Mouse (Mus musculus): ENCODE results near the gene Mpst. TPM values are rescaled to one million over a fixed set of nuclear protein-coding genes. Genes with fewer than 3 reads are reported as not detected.

Mpst gene
- polyA plus RNA-seq, 1 experiment from 2014 or later: 2.1 TPM

GRCm38 (mm10) chr15:78383450-78384219 lies 22.6 kb upstream of the Mpst start:
- no peaks in the 10 kb centered on the region for H3K4me1 ChIP-seq
- DNase-seq (ENCODE audit: low spot score): no peak
- H3K36me3 ChIP-seq: no peaks in the 10 kb centered on the region
- H3K27ac ChIP-seq: no peak overlapping the region
- no peaks in the 10 kb centered on the region for H3K9me3 ChIP-seq (replicated peaks)
- WGBS: 90% methylated on average over 11 of the region's 11 CpGs
- no peak overlapping the region for H3K4me3 ChIP-seq
- H3K27me3 ChIP-seq (ENCODE audit: low read depth, poor library complexity, severe bottlenecking): no peaks in the 10 kb centered on the region

- Histone ChIP-seq H3K4me3 (no peak overlapping the region), H3K4me1 (no peaks in the 10 kb centered on the region), H3K27me3 (ENCODE audit: low read depth, poor library complexity, severe bottlenecking) (no peaks in the 10 kb centered on the region), H3K27ac (no peak overlapping the region), H3K9me3 (replicated peaks) (no peaks in the 10 kb centered on the region), H3K36me3 (no peaks in the 10 kb centered on the region)
- no peak for DNase-seq (ENCODE audit: low spot score)
- WGBS: 76% methylated on average over 7 of the region's 7 CpGs
Measured at GRCm38 (mm10) chr15:78384220-78385116, 21.7 kb upstream of the Mpst start.

- DNase-seq (ENCODE audit: low spot score): no peak
- Histone ChIP-seq H3K4me1 (no peaks in the 10 kb centered on the region), H3K36me3 (no peaks in the 10 kb centered on the region), H3K9me3 (replicated peaks) (no peaks in the 10 kb centered on the region), H3K27me3 (ENCODE audit: low read depth, poor library complexity, severe bottlenecking) (no peaks in the 10 kb centered on the region), H3K4me3 (no peak overlapping the region), H3K27ac (no peak overlapping the region)
- 96% methylated on average over 1 of the region's 1 CpGs for WGBS
Measured at GRCm38 (mm10) chr15:78385564-78385963, 20.7 kb upstream of the Mpst start.

- Histone ChIP-seq H3K27me3 (ENCODE audit: low read depth, poor library complexity, severe bottlenecking) (no peaks in the 10 kb centered on the region), H3K9me3 (replicated peaks) (no peaks in the 10 kb centered on the region), H3K4me3 (no peak overlapping the region), H3K4me1 (no peaks in the 10 kb centered on the region), H3K36me3 (no peaks in the 10 kb centered on the region), H3K27ac (no peak overlapping the region)
- WGBS: 86% methylated on average over 3 of the region's 3 CpGs
- no peak for DNase-seq (ENCODE audit: low spot score)
Measured at GRCm38 (mm10) chr15:78390855-78391254, 15.4 kb upstream of the Mpst start.

- no peaks in the 10 kb centered on the region for H3K27me3 ChIP-seq (ENCODE audit: low read depth, poor library complexity, severe bottlenecking)
- H3K4me3 ChIP-seq: no peak within 1 kb of the TSS
- no peaks in the 10 kb centered on the region for H3K4me1 ChIP-seq
- no peak within 1 kb of the TSS for H3K27ac ChIP-seq
- WGBS: 87% methylated on average over 8 of the region's 8 CpGs
- no peaks in the 10 kb centered on the region for H3K9me3 ChIP-seq (replicated peaks)
- H3K36me3 ChIP-seq: no peaks in the 10 kb centered on the region
- DNase-seq (ENCODE audit: low spot score): no peak
Measured at GRCm38 (mm10) chr15:78395478-78395962, 10.7 kb upstream of the Mpst start, which contains the start of gene Tex33. TSS of gene Tex33 (minus strand) at chr15:78395912.

- Histone ChIP-seq H3K4me1 (peaks cover 25% of the 10 kb centered on the region), H3K27me3 (ENCODE audit: low read depth, poor library complexity, severe bottlenecking) (no peaks in the 10 kb centered on the region), H3K27ac (no peak overlapping the region), H3K4me3 (no peak overlapping the region), H3K9me3 (replicated peaks) (no peaks in the 10 kb centered on the region), H3K36me3 (no peaks in the 10 kb centered on the region)
- DNase-seq (ENCODE audit: low spot score): no peak
- 84% methylated on average over 6 of the region's 6 CpGs for WGBS
Measured at GRCm38 (mm10) chr15:78401345-78401744, 4.9 kb upstream of the Mpst start.

- no peaks in the 10 kb centered on the region for H3K9me3 ChIP-seq (replicated peaks)
- 80% methylated on average over 4 of the region's 4 CpGs for WGBS
- peaks cover 30% of the 10 kb centered on the region for H3K4me1 ChIP-seq
- no peak for DNase-seq (ENCODE audit: low spot score)
- H3K4me3 ChIP-seq: no peak overlapping the region
- H3K36me3 ChIP-seq: no peaks in the 10 kb centered on the region
- no peak overlapping the region for H3K27ac ChIP-seq
- no peaks in the 10 kb centered on the region for H3K27me3 ChIP-seq (ENCODE audit: low read depth, poor library complexity, severe bottlenecking)
Measured at GRCm38 (mm10) chr15:78401921-78402320, 4.3 kb upstream of the Mpst start.

- Histone ChIP-seq H3K36me3 (no peaks in the 10 kb centered on the region), H3K4me3 (no peak overlapping the region), H3K27ac (no peak overlapping the region), H3K27me3 (ENCODE audit: low read depth, poor library complexity, severe bottlenecking) (0 out of 2 replicates have a peak, but pooled peaks cover under 1% of the 10 kb centered on the region), H3K9me3 (replicated peaks) (no peaks in the 10 kb centered on the region), H3K4me1 (peaks cover 35% of the 10 kb centered on the region)
- DNase-seq (ENCODE audit: low spot score): no peak
- 82% methylated on average over 7 of the region's 7 CpGs for WGBS
Measured at GRCm38 (mm10) chr15:78402423-78402822, 3.8 kb upstream of the Mpst start.

- Histone ChIP-seq H3K9me3 (replicated peaks) (no peaks in the 10 kb centered on the region), H3K4me3 (no peak overlapping the region), H3K27ac (peak overlapping the region; percentile 19; the same call in 1 of the 2 replicates), H3K36me3 (no peaks in the 10 kb centered on the region), H3K4me1 (peaks cover 39% of the 10 kb centered on the region), H3K27me3 (ENCODE audit: low read depth, poor library complexity, severe bottlenecking) (peaks cover 9% of the 10 kb centered on the region)
- WGBS: 61% methylated on average over 3 of the region's 3 CpGs
- DNase-seq (ENCODE audit: low spot score): no peak
Measured at GRCm38 (mm10) chr15:78403301-78403741, 2.9 kb upstream of the Mpst start.

GRCm38 (mm10) chr15:78403896-78404295 lies 2.3 kb upstream of the Mpst start:
- peaks cover 39% of the 10 kb centered on the region for H3K4me1 ChIP-seq
- no peak for DNase-seq (ENCODE audit: low spot score)
- no peaks in the 10 kb centered on the region for H3K9me3 ChIP-seq (replicated peaks)
- no peaks in the 10 kb centered on the region for H3K36me3 ChIP-seq
- H3K27me3 ChIP-seq (ENCODE audit: low read depth, poor library complexity, severe bottlenecking): peaks cover 15% of the 10 kb centered on the region
- H3K4me3 ChIP-seq: no peak overlapping the region
- 65% methylated on average over 1 of the region's 1 CpGs for WGBS
- H3K27ac ChIP-seq: no peak overlapping the region

GRCm38 (mm10) chr15:78405098-78405497 lies 1.1 kb upstream of the Mpst start:
- peak overlapping the region; percentile 88; the same call in 1 of the 2 replicates for H3K27ac ChIP-seq
- 48% methylated on average over 11 of the region's 11 CpGs for WGBS

GRCm38 (mm10) chr15:78405517-78406211 lies 552 bp upstream of the Mpst start, which contains the start of gene Tst:
TSS of gene Tst (minus strand) at chr15:78405907.
- H3K4me1 ChIP-seq: peaks cover 50% of the 10 kb centered on the region

More at GRCm38 (mm10) chr15:78405098-78405497, 1.1 kb upstream of the Mpst start:
- Histone ChIP-seq H3K27me3 (ENCODE audit: low read depth, poor library complexity, severe bottlenecking) (peaks cover 27% of the 10 kb centered on the region), H3K4me3 (peak overlapping the region; percentile 69), H3K9me3 (replicated peaks) (no peaks in the 10 kb centered on the region), H3K36me3 (no peaks in the 10 kb centered on the region), H3K4me1 (peaks cover 46% of the 10 kb centered on the region)
- no peak for DNase-seq (ENCODE audit: low spot score)

More at GRCm38 (mm10) chr15:78405517-78406211, 552 bp upstream of the Mpst start, which contains the start of gene Tst:
- 3% methylated on average over 34 of the region's 34 CpGs for WGBS
- H3K27me3 ChIP-seq (ENCODE audit: low read depth, poor library complexity, severe bottlenecking): peaks cover 33% of the 10 kb centered on the region
- H3K27ac ChIP-seq: peak within 1 kb of the TSS; percentile 88
- no peaks in the 10 kb centered on the region for H3K36me3 ChIP-seq
- H3K4me3 ChIP-seq: peak within 1 kb of the TSS; percentile 69
- peak; percentile 79 for DNase-seq (ENCODE audit: low spot score)
- no peaks in the 10 kb centered on the region for H3K9me3 ChIP-seq (replicated peaks)
